Comparison of ENCODE assay signal across 29 mouse cellular contexts in the genomic region with DNA sequence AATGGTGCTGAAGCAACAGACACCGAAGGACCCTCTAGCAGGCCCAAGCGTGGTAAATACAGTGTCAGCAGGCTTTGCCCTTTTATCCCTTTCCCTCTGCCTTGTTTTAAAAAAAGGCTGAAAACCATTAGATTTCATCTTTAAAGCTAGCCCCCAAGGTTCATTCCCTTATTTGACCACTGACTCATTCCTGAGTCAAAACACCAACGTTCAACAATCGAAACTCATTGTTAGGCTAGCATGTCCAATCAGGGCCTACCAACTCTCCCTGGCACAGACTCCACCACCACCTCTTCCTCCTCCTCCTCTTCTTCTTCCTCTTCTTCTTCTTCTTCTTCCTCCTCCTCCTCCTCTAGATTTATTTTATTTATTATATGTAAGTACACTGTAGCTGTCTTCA.
"Had no signal": no experiment of that assay in that cellular context is flagged by ENCODE, and none has a peak within 500 bp of the region (broad histone marks: within the 10 kb centered on the region; RNA-seq: fewer than 3 reads in every experiment).

No protein-coding gene starts in this region.

- H3K4me1 ChIP-seq: limb, embryonic 10.5 days; limb, embryonic 15.5 days; midbrain, embryonic 10.5 days; midbrain, embryonic 12.5 days; midbrain, embryonic 13.5 days; midbrain, embryonic 15.5 days had no signal

- H3K9me3 ChIP-seq: limb, embryonic 10.5 days; limb, embryonic 12.5 days; limb, embryonic 15.5 days; liver, embryonic 12.5 days; liver, embryonic 13.5 days; liver, embryonic 15.5 days; lung, embryonic 15.5 days; midbrain, embryonic 10.5 days; midbrain, embryonic 12.5 days; midbrain, embryonic 15.5 days had no signal

- H3K27me3 ChIP-seq: limb, embryonic 12.5 days; limb, embryonic 13.5 days; limb, embryonic 15.5 days; liver, embryonic 12.5 days; liver, embryonic 13.5 days; liver, embryonic 15.5 days; lung, embryonic 15.5 days; midbrain, embryonic 12.5 days; midbrain, embryonic 13.5 days; midbrain, embryonic 15.5 days had no signal

- H3K36me3 ChIP-seq: limb, embryonic 10.5 days; limb, embryonic 12.5 days; limb, embryonic 13.5 days; limb, embryonic 15.5 days; liver, embryonic 12.5 days; liver, embryonic 13.5 days; liver, embryonic 15.5 days; lung, embryonic 15.5 days; midbrain, embryonic 10.5 days; midbrain, embryonic 12.5 days; midbrain, embryonic 13.5 days; midbrain, embryonic 15.5 days had no signal

- DNase-seq: left cerebral cortex, postnatal 4 days; liver; liver, embryonic 13.5 days; liver, postnatal 0 days; lung, adult 18-20 months; lung, adult 2 months; lung, embryonic 14.5 days; lung, postnatal 10 days; lung, postnatal 14 days; lung, postnatal 36 days; lung, postnatal 4 days; midbrain, embryonic 14.5 days had no signal

- H3K27ac ChIP-seq: limb, embryonic 10.5 days; limb, embryonic 12.5 days; limb, embryonic 13.5 days; limb, embryonic 15.5 days; liver, embryonic 12.5 days; liver, embryonic 13.5 days; liver, embryonic 14.5 days; liver, embryonic 15.5 days; lung, embryonic 15.5 days; macrophage; midbrain, embryonic 10.5 days; midbrain, embryonic 12.5 days; midbrain, embryonic 13.5 days; midbrain, embryonic 15.5 days had no signal

- H3K4me2 ChIP-seq: limb, embryonic 12.5 days; limb, embryonic 13.5 days; limb, embryonic 15.5 days; liver, embryonic 11.5 days; liver, embryonic 12.5 days; liver, embryonic 13.5 days; liver, embryonic 15.5 days; lung, embryonic 14.5 days; lung, embryonic 15.5 days; midbrain, embryonic 11.5 days; midbrain, embryonic 12.5 days; midbrain, embryonic 13.5 days; midbrain, embryonic 15.5 days had no signal

- H3K4me3 ChIP-seq: limb, embryonic 10.5 days; limb, embryonic 12.5 days; limb, embryonic 13.5 days; limb, embryonic 15.5 days; liver, embryonic 12.5 days; liver, embryonic 13.5 days; liver, embryonic 15.5 days; lung, embryonic 15.5 days; megakaryocyte, embryonic 14.5 days; midbrain, embryonic 10.5 days; midbrain, embryonic 12.5 days; midbrain, embryonic 13.5 days; midbrain, embryonic 15.5 days; myocyte had no signal

- H3K9ac ChIP-seq: limb, embryonic 12.5 days; limb, embryonic 13.5 days; limb, embryonic 15.5 days; liver, embryonic 12.5 days; liver, embryonic 13.5 days; liver, embryonic 14.5 days; liver, embryonic 15.5 days; liver, postnatal 0 days; lung, embryonic 14.5 days; lung, embryonic 15.5 days; midbrain, embryonic 12.5 days; midbrain, embryonic 13.5 days; midbrain, embryonic 15.5 days had no signal
